Mouse (Mus musculus) brain, embryonic 18.5 days (tissue): Measurements from ENCODE around the gene Ahcyl2.

ENCODE experiments used
- DNase-seq: peaks from one replicate; pipeline ENCODE4 v3.0.0-alpha.2; 2012; ENCODE audit warnings: low read depth, low spot score

The Ahcyl2 gene

GRCm38 (mm10) chr6:29770672-29771321, 3.0 kb downstream of the Ahcyl2 start:
- no peak for DNase-seq

GRCm38 (mm10) chr6:29772236-29772635, 4.4 kb downstream of the Ahcyl2 start:
- no peak for DNase-seq

- no peak for DNase-seq
Measured at GRCm38 (mm10) chr6:29774161-29774560, 6.3 kb downstream of the Ahcyl2 start.

- no peak for DNase-seq
Measured at GRCm38 (mm10) chr6:29775609-29776008, 7.8 kb downstream of the Ahcyl2 start.

GRCm38 (mm10) chr6:29776542-29777237, 8.9 kb downstream of the Ahcyl2 start:
- DNase-seq = no peak

GRCm38 (mm10) chr6:29777238-29777555, 9.4 kb downstream of the Ahcyl2 start:
- DNase-seq = no peak

GRCm38 (mm10) chr6:29780082-29780481, 12.3 kb downstream of the Ahcyl2 start:
- DNase-seq = no peak

GRCm38 (mm10) chr6:29780571-29780970, 12.8 kb downstream of the Ahcyl2 start:
- DNase-seq = no peak

GRCm38 (mm10) chr6:29782239-29782638, 14.4 kb downstream of the Ahcyl2 start:
- DNase-seq = no peak

GRCm38 (mm10) chr6:29783960-29784359, 16.1 kb downstream of the Ahcyl2 start:
- DNase-seq = no peak

GRCm38 (mm10) chr6:29784413-29785021, 16.7 kb downstream of the Ahcyl2 start:
- DNase-seq = no peak

- DNase-seq = no peak
Measured at GRCm38 (mm10) chr6:29785759-29786158, 17.9 kb downstream of the Ahcyl2 start.

- no peak for DNase-seq
Measured at GRCm38 (mm10) chr6:29788779-29789350, 21.1 kb downstream of the Ahcyl2 start.

GRCm38 (mm10) chr6:29790014-29790698, 22.3 kb downstream of the Ahcyl2 start:
- no peak for DNase-seq

- DNase-seq = no peak
Measured at GRCm38 (mm10) chr6:29793520-29793919, 25.7 kb downstream of the Ahcyl2 start.

GRCm38 (mm10) chr6:29794582-29794981, 26.8 kb downstream of the Ahcyl2 start:
- DNase-seq = no peak

GRCm38 (mm10) chr6:29802979-29803378, 35.2 kb downstream of the Ahcyl2 start:
- DNase-seq = no peak

- DNase-seq = no peak
Measured at GRCm38 (mm10) chr6:29804006-29804405, 36.2 kb downstream of the Ahcyl2 start.

- DNase-seq = no peak
Measured at GRCm38 (mm10) chr6:29805381-29805780, 37.6 kb downstream of the Ahcyl2 start.

- no peak for DNase-seq
Measured at GRCm38 (mm10) chr6:29812076-29812475, 44.3 kb downstream of the Ahcyl2 start.

GRCm38 (mm10) chr6:29812651-29813050, 44.8 kb downstream of the Ahcyl2 start:
- no peak for DNase-seq

GRCm38 (mm10) chr6:29814616-29815015, 46.8 kb downstream of the Ahcyl2 start:
- peak; percentile 47 for DNase-seq
